Mouse (Mus musculus): ENCODE results near the gene Pepd. TPM values are rescaled to one million over a fixed set of nuclear protein-coding genes. Genes with fewer than 3 reads are reported as not detected.

The Pepd gene
- polyA plus RNA-seq, 1 experiment from 2014 or later: 57.8 TPM

GRCm38 (mm10) chr7:35035141-35035553, 123.0 kb downstream of the Pepd start:
- ATAC-seq (ENCODE audit: low FRiP score): no peak
- DNase-seq (ENCODE audit: low spot score): no peak
- Histone ChIP-seq H3K9me3 (ENCODE audit: control insufficient read depth, low read length) (no peaks in the 10 kb centered on the region), H3K27me3 (ENCODE audit: control insufficient read depth, insufficient read depth, low read length) (no peaks in the 10 kb centered on the region), H3K4me2 (replicated peaks; ENCODE audit: low read depth, low read length) (no peak overlapping the region), H3K27ac (ENCODE audit: low read depth, low read length) (no peak overlapping the region), H3K9ac (ENCODE audit: low read depth, low read length) (no peak overlapping the region), H3K4me3 (ENCODE audit: low read depth, low read length) (no peak overlapping the region), H3K36me3 (ENCODE audit: control insufficient read depth, insufficient read depth, low read length) (no peaks in the 10 kb centered on the region), H3K4me1 (replicated peaks; ENCODE audit: control insufficient read depth, insufficient read depth, low read length) (no peaks in the 10 kb centered on the region)
- WGBS: 41% methylated on average over 6 of the region's 6 CpGs

- no peak overlapping the region for H3K4me2 ChIP-seq (replicated peaks; ENCODE audit: low read depth, low read length)
- H3K27ac ChIP-seq (ENCODE audit: low read depth, low read length): no peak overlapping the region
- no peak overlapping the region for H3K4me3 ChIP-seq (ENCODE audit: low read depth, low read length)
- no peak for ATAC-seq (ENCODE audit: low FRiP score)
- H3K9ac ChIP-seq (ENCODE audit: low read depth, low read length): no peak overlapping the region
- H3K27me3 ChIP-seq (ENCODE audit: control insufficient read depth, insufficient read depth, low read length): no peaks in the 10 kb centered on the region
- H3K9me3 ChIP-seq (ENCODE audit: control insufficient read depth, low read length): no peaks in the 10 kb centered on the region
- 93% methylated on average over 4 of the region's 4 CpGs for WGBS
- DNase-seq (ENCODE audit: low spot score): no peak
- H3K36me3 ChIP-seq (ENCODE audit: control insufficient read depth, insufficient read depth, low read length): no peaks in the 10 kb centered on the region
- H3K4me1 ChIP-seq (replicated peaks; ENCODE audit: control insufficient read depth, insufficient read depth, low read length): no peaks in the 10 kb centered on the region
These were observed 123.4 kb downstream of the Pepd start for GRCm38 (mm10) chr7:35035565-35035964.

GRCm38 (mm10) chr7:35036266-35036731, 124.1 kb downstream of the Pepd start:
- H3K27ac ChIP-seq (ENCODE audit: low read depth, low read length): no peak overlapping the region
- ATAC-seq (ENCODE audit: low FRiP score): no peak
- H3K9me3 ChIP-seq (ENCODE audit: control insufficient read depth, low read length): no peaks in the 10 kb centered on the region
- H3K9ac ChIP-seq (ENCODE audit: low read depth, low read length): no peak overlapping the region
- H3K4me3 ChIP-seq (ENCODE audit: low read depth, low read length): no peak overlapping the region
- WGBS: 71% methylated on average over 5 of the region's 5 CpGs
- no peaks in the 10 kb centered on the region for H3K4me1 ChIP-seq (replicated peaks; ENCODE audit: control insufficient read depth, insufficient read depth, low read length)
- H3K36me3 ChIP-seq (ENCODE audit: control insufficient read depth, insufficient read depth, low read length): no peaks in the 10 kb centered on the region
- H3K27me3 ChIP-seq (ENCODE audit: control insufficient read depth, insufficient read depth, low read length): no peaks in the 10 kb centered on the region
- DNase-seq (ENCODE audit: low spot score): no peak
- no peak overlapping the region for H3K4me2 ChIP-seq (replicated peaks; ENCODE audit: low read depth, low read length)

GRCm38 (mm10) chr7:35037408-35037807, 125.2 kb downstream of the Pepd start:
- H3K9me3 ChIP-seq (ENCODE audit: control insufficient read depth, low read length): no peaks in the 10 kb centered on the region
- H3K36me3 ChIP-seq (ENCODE audit: control insufficient read depth, insufficient read depth, low read length): no peaks in the 10 kb centered on the region
- 92% methylated on average over 6 of the region's 6 CpGs for whole genome bisulfite sequencing
- H3K4me2 ChIP-seq (replicated peaks; ENCODE audit: low read depth, low read length): no peak overlapping the region
- H3K4me1 ChIP-seq (replicated peaks; ENCODE audit: control insufficient read depth, insufficient read depth, low read length): no peaks in the 10 kb centered on the region
- no peaks in the 10 kb centered on the region for H3K27me3 ChIP-seq (ENCODE audit: control insufficient read depth, insufficient read depth, low read length)
- H3K9ac ChIP-seq (ENCODE audit: low read depth, low read length): no peak overlapping the region
- no peak for DNase-seq (ENCODE audit: low spot score)
- H3K27ac ChIP-seq (ENCODE audit: low read depth, low read length): no peak overlapping the region
- no peak for ATAC-seq (ENCODE audit: low FRiP score)
- H3K4me3 ChIP-seq (ENCODE audit: low read depth, low read length): no peak overlapping the region

- WGBS: 91% methylated on average over 9 of the region's 9 CpGs
- no peaks in the 10 kb centered on the region for H3K36me3 ChIP-seq (ENCODE audit: control insufficient read depth, insufficient read depth, low read length)
These were observed 128.2 kb downstream of the Pepd start for GRCm38 (mm10) chr7:35040176-35040972.

GRCm38 (mm10) chr7:35041286-35042208, 129.4 kb downstream of the Pepd start:
- ATAC-seq (ENCODE audit: low FRiP score): no peak
- Histone ChIP-seq H3K27me3 (ENCODE audit: control insufficient read depth, insufficient read depth, low read length) (no peaks in the 10 kb centered on the region), H3K9ac (ENCODE audit: low read depth, low read length) (no peak overlapping the region), H3K4me3 (ENCODE audit: low read depth, low read length) (no peak overlapping the region), H3K27ac (ENCODE audit: low read depth, low read length) (no peak overlapping the region), H3K4me2 (replicated peaks; ENCODE audit: low read depth, low read length) (no peak overlapping the region), H3K9me3 (ENCODE audit: control insufficient read depth, low read length) (no peaks in the 10 kb centered on the region), H3K4me1 (replicated peaks; ENCODE audit: control insufficient read depth, insufficient read depth, low read length) (no peaks in the 10 kb centered on the region), H3K36me3 (ENCODE audit: control insufficient read depth, insufficient read depth, low read length) (no peaks in the 10 kb centered on the region)
- no peak for DNase-seq (ENCODE audit: low spot score)
- 83% methylated on average over 2 of the region's 2 CpGs for WGBS

More at GRCm38 (mm10) chr7:35040176-35040972, 128.2 kb downstream of the Pepd start:
- H3K27me3 ChIP-seq (ENCODE audit: control insufficient read depth, insufficient read depth, low read length): no peaks in the 10 kb centered on the region
- H3K9ac ChIP-seq (ENCODE audit: low read depth, low read length): no peak overlapping the region
- H3K27ac ChIP-seq (ENCODE audit: low read depth, low read length): no peak overlapping the region
- H3K9me3 ChIP-seq (ENCODE audit: control insufficient read depth, low read length): no peaks in the 10 kb centered on the region
- no peak overlapping the region for H3K4me3 ChIP-seq (ENCODE audit: low read depth, low read length)
- ATAC-seq (ENCODE audit: low FRiP score) (no peak), DNase-seq (ENCODE audit: low spot score) (no peak)
- no peaks in the 10 kb centered on the region for H3K4me1 ChIP-seq (replicated peaks; ENCODE audit: control insufficient read depth, insufficient read depth, low read length)
- no peak overlapping the region for H3K4me2 ChIP-seq (replicated peaks; ENCODE audit: low read depth, low read length)

- no peak overlapping the region for H3K27ac ChIP-seq (ENCODE audit: low read depth, low read length)
- H3K4me2 ChIP-seq (replicated peaks; ENCODE audit: low read depth, low read length): no peak overlapping the region
- no peaks in the 10 kb centered on the region for H3K36me3 ChIP-seq (ENCODE audit: control insufficient read depth, insufficient read depth, low read length)
- H3K9me3 ChIP-seq (ENCODE audit: control insufficient read depth, low read length): no peaks in the 10 kb centered on the region
- H3K9ac ChIP-seq (ENCODE audit: low read depth, low read length): no peak overlapping the region
- H3K4me3 ChIP-seq (ENCODE audit: low read depth, low read length): no peak overlapping the region
- ATAC-seq (ENCODE audit: low FRiP score) (no peak), DNase-seq (ENCODE audit: low spot score) (no peak)
- no peaks in the 10 kb centered on the region for H3K27me3 ChIP-seq (ENCODE audit: control insufficient read depth, insufficient read depth, low read length)
- no peaks in the 10 kb centered on the region for H3K4me1 ChIP-seq (replicated peaks; ENCODE audit: control insufficient read depth, insufficient read depth, low read length)
These were observed 130.0 kb downstream of the Pepd start for GRCm38 (mm10) chr7:35042209-35042554.

GRCm38 (mm10) chr7:35042759-35043217, 130.6 kb downstream of the Pepd start:
- 71% methylated on average over 5 of the region's 5 CpGs for WGBS
- Histone ChIP-seq H3K4me2 (replicated peaks; ENCODE audit: low read depth, low read length) (no peak overlapping the region), H3K27me3 (ENCODE audit: control insufficient read depth, insufficient read depth, low read length) (no peaks in the 10 kb centered on the region), H3K4me1 (replicated peaks; ENCODE audit: control insufficient read depth, insufficient read depth, low read length) (no peaks in the 10 kb centered on the region), H3K4me3 (ENCODE audit: low read depth, low read length) (no peak overlapping the region), H3K9ac (ENCODE audit: low read depth, low read length) (no peak overlapping the region), H3K27ac (ENCODE audit: low read depth, low read length) (no peak overlapping the region), H3K9me3 (ENCODE audit: control insufficient read depth, low read length) (no peaks in the 10 kb centered on the region), H3K36me3 (ENCODE audit: control insufficient read depth, insufficient read depth, low read length) (no peaks in the 10 kb centered on the region)
- ATAC-seq (ENCODE audit: low FRiP score): no peak
- DNase-seq (ENCODE audit: low spot score): no peak
